Mouse (Mus musculus) bone marrow, adult 2 months (tissue): ENCODE measurements at regions not wholly inside any gene's neighbourhood (a gene's known extent, or its start where the extent isn't known, plus 50 kb on each side); places are given as distances from the start of the nearest gene placed in this dataset.

Experiments
- H3K27ac ChIP-seq: fragments of 200-500 bp; 2 replicates; pipeline ENCODE4 v1.5.1; 2012; ENCODE audit warnings: low read depth, mild to moderate bottlenecking, control low read depth, inconsistent platforms, low read length; ENCODE audit not compliant: control insufficient read depth, poor library complexity, insufficient read depth
- H3K4me1 ChIP-seq: fragments of 200-500 bp; 2 replicates; pipeline ENCODE4 v1.6.1; 2011; ENCODE audit warnings: low read length; ENCODE audit not compliant: control insufficient read depth, insufficient read depth
- H3K4me3 ChIP-seq: fragments of 200-500 bp; replicated peaks from 2 replicates; pipeline ENCODE3; 2011; ENCODE audit warnings: mild to moderate bottlenecking, low read depth, low read length, control low read depth; ENCODE audit not compliant: control insufficient read depth
- CTCF ChIP-seq: fragments of 200-500 bp; IDR thresholded peaks from 2 replicates; pipeline ENCODE4 v1.5.1; 2011; ENCODE audit warnings: low read length, control low read depth; ENCODE audit not compliant: control insufficient read depth, insufficient read depth
- POLR2A ChIP-seq: fragments of 200-500 bp; IDR thresholded peaks from 2 replicates; pipeline ENCODE4 v1.6.1; 2011; ENCODE audit warnings: low read depth, mild to moderate bottlenecking, control low read depth, low read length, borderline replicate concordance; ENCODE audit not compliant: control insufficient read depth
- WGBS: fragments of 180-500 bp; shearing (Covaris S2); methylation state at CpG from one replicate; pipeline ENCODE4 v1.1.7; 2018; 5-methylcytosine and 5-hydroxymethylcytosine counted together

DNA sequence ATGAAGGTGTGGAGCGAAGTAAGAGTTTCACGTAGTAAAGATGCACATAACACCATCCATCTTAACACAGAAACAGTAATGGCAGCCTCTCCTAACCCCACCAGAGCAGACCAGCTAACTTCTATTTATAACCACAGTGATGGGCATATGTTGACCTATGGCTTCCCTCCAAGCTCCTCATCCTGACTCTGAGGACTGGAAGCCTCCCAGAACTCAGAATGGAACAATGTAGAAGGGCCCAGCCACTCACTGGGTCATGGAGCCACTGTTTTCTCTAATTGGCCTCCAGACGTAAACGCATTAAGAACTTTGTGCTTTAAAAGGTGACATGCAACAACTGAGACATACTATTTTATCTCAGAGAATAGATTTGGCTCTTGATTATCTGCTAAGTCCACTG, 77.0 kb downstream of the Irs2 start:
- Histone ChIP-seq H3K4me1 (no peaks in the 10 kb centered on the region), H3K4me3 (no peak overlapping the region), H3K27ac (no peak overlapping the region)
- 94% methylated on average over 4 of the region's 4 CpGs for WGBS
- TF ChIP-seq POLR2A = no peak
- TF ChIP-seq CTCF = no peak

- Histone ChIP-seq H3K27ac (no peak overlapping the region), H3K4me3 (no peak overlapping the region), H3K4me1 (no peaks in the 10 kb centered on the region; the same call in none of the 2 replicates)
- 77% methylated on average over 3 of the region's 3 CpGs for WGBS
- no peak for TF ChIP-seq POLR2A
- no peak for TF ChIP-seq CTCF
Observed at GRCm38 (mm10) chr8:10928836-10929235, 79.4 kb downstream of the Irs2 start.

DNA sequence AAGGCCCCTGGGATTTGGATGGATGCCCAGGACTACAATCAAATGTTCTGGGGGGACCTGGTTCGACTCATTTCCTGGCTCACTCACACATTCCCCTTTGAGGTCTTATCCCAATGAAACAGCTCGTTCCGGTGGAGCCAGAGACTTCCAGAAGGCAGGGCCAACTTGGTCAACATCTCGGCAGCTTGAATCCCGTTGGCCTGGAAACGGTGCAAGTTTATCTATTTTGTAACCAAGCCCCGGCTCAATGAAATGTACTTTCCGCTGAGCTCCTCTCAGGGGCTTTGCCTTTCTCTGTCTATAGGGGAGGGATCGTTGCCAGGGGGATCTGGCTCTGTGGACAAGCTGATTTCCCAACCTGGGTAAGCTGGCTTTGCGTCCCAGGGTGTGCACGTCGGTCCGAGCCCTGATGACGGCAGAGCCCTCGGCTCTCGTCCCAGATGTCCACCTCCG, 79.9 kb downstream of the Irs2 start:
- Histone ChIP-seq H3K4me3 (no peak overlapping the region), H3K4me1 (no peaks in the 10 kb centered on the region; the same call in none of the 2 replicates), H3K27ac (no peak overlapping the region)
- TF ChIP-seq POLR2A (no peak), CTCF (no peak)
- 84% methylated on average over 17 of the region's 17 CpGs for WGBS

DNA sequence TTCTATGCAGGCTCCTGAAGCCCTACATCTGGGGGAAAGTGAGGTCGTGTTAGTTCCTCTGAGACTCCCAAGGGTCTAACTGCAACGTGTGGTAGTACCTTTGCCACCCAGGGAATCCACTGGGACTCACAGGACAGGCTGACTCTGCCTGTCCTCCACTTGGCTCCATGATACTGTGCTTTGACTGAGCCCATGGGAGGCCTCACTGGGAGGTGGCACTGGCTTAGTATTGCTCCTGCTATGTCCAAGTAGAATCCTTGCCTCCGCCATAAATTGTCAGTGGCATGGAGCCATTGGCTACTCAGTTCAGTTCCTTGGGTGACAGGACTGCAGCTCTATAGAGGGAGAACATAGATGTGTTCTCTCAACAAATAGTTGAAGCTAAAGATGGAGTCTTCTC, 81.1 kb downstream of the Irs2 start:
- 61% methylated on average over 3 of the region's 3 CpGs for WGBS
- H3K27ac ChIP-seq = no peak overlapping the region
- H3K4me1 ChIP-seq = no peaks in the 10 kb centered on the region; the same call in none of the 2 replicates
- H3K4me3 ChIP-seq = no peak overlapping the region
- TF ChIP-seq CTCF = no peak
- TF ChIP-seq POLR2A = no peak

DNA sequence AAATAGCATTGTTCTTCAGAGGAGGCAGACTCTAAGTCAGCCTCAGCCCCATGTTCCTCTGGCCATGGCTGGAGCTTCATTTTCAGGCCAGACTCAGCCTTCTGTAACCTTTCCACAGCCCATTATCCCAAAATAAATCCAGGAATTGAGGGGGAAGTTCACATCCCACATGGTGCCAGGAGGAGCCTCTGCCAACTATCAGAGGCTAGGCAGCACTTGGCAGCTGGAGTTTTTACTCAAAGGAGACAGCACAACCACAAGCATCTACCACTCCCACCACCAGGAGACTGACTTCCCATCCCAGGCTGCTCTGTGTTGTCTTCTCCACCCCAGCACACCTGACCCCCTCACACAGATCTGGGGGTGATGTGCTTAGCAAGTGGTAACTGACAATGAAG, 81.7 kb downstream of the Irs2 start:
- no peak overlapping the region for H3K4me3 ChIP-seq
- TF ChIP-seq CTCF = no peak
- no peak for TF ChIP-seq POLR2A
- H3K4me1 ChIP-seq = no peaks in the 10 kb centered on the region; the same call in none of the 2 replicates
- H3K27ac ChIP-seq = no peak overlapping the region

GRCm38 (mm10) chr8:10925582-10926517, 82.4 kb downstream of the Irs2 start:
- no peaks in the 10 kb centered on the region; the same call in none of the 2 replicates for H3K4me1 ChIP-seq
- no peak overlapping the region for H3K27ac ChIP-seq
- 41% methylated on average over 18 of the region's 18 CpGs for WGBS
- no peak overlapping the region for H3K4me3 ChIP-seq
- no peak for TF ChIP-seq CTCF

DNA sequence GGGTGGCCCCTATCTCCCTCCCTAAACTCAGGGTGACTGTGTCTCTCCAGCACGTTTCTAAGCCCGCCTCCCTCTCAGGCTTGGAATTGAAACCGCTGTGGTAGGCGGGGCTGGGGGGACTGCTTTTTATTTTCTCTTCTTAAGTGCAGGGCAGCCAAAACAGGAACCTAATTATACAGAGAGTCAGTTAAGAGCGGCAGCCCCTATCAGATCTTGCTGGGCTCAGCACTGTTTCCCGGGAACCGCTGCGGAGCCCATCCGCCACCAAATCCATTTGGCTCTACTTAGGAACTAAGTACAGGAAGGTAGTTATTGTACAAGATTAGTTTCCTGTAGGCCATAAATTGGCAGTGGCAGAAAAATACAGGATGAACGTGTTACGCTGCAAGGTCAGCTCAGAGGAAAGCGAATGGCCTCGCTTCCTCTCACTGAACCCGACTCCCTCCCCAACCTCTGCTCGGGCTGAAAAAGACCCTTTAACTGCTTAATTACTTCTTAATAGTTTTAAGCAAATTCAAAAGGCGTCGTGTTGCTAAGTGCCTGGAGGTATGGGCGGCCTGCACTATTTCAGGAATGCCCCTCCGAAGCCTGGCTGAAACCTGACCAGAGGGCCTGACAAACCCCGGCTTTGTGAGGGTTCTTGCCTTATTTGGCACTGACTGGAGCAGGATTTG, 83.6 kb downstream of the Irs2 start:
- peak overlapping the region; percentile 16; the same call in 1 of the 2 replicates for H3K27ac ChIP-seq
- no peak for TF ChIP-seq CTCF
- no peak for TF ChIP-seq POLR2A
- 2% methylated on average over 20 of the region's 20 CpGs for WGBS
- peak overlapping the region; percentile 48 for H3K4me3 ChIP-seq
- no peaks in the 10 kb centered on the region; the same call in none of the 2 replicates for H3K4me1 ChIP-seq

GRCm38 (mm10) chr8:10924001-10924490, 84.2 kb downstream of the Irs2 start:
- TF ChIP-seq POLR2A (no peak), CTCF (no peak)
- WGBS = 14% methylated on average over 3 of the region's 3 CpGs
- no peak overlapping the region for H3K27ac ChIP-seq
- peak overlapping the region; percentile 41 for H3K4me3 ChIP-seq
- no peaks in the 10 kb centered on the region; the same call in none of the 2 replicates for H3K4me1 ChIP-seq
